Mouse (Mus musculus) small intestine, adult 2 months (tissue): ENCODE measurements around the gene Slc4a8. TPM values are rescaled to one million over a fixed set of nuclear protein-coding genes. Genes with fewer than 3 reads are reported as not detected.
"Not testable (repeated sequence)": the region's sequence is repeated elsewhere in the genome, so short reads cannot be mapped to it uniquely, and the experiment has no call there.

Experiments
- H3K27ac ChIP-seq: fragments of 200-500 bp; 2 replicates; pipeline ENCODE4 v1.5.1; 2012; ENCODE audit warnings: low read depth, low read length, control low read depth, inconsistent platforms; ENCODE audit not compliant: insufficient read depth
- H3K27me3 ChIP-seq: fragments of 200-500 bp; 2 replicates; pipeline ENCODE4 v1.6.1; 2012; ENCODE audit warnings: mild to moderate bottlenecking, moderate library complexity, low read length, inconsistent platforms; ENCODE audit not compliant: control insufficient read depth, insufficient read depth
- H3K36me3 ChIP-seq: fragments of 200-500 bp; 2 replicates; pipeline ENCODE4 v1.6.1; 2012; ENCODE audit warnings: mild to moderate bottlenecking, low read length, control low read depth, inconsistent platforms; ENCODE audit not compliant: control insufficient read depth, insufficient read depth
- H3K4me1 ChIP-seq: fragments of 200-500 bp; 2 replicates; pipeline ENCODE4 v1.6.1; 2012; ENCODE audit warnings: low read length, inconsistent platforms, mixed read lengths; ENCODE audit not compliant: control insufficient read depth, insufficient read depth, insufficient read length
- H3K4me3 ChIP-seq: fragments of 200-500 bp; 2 replicates; pipeline ENCODE4 v1.5.1; 2012; ENCODE audit warnings: low read depth, mild to moderate bottlenecking, control low read depth, inconsistent platforms, low read length, moderate library complexity
- CTCF ChIP-seq: fragments of 200-500 bp; IDR thresholded peaks from 2 replicates; pipeline ENCODE4 v1.5.1; 2012; ENCODE audit warnings: low read depth, mild to moderate bottlenecking, control low read depth, inconsistent platforms, low read length, moderate library complexity, mixed read lengths; ENCODE audit not compliant: insufficient replicate concordance, insufficient read length; ENCODE audit errors: extremely low read depth
- POLR2A ChIP-seq: fragments of 200-500 bp; IDR thresholded peaks from 2 replicates; pipeline ENCODE4 v1.6.1; 2012; ENCODE audit warnings: low read depth, mild to moderate bottlenecking, control low read depth, inconsistent platforms, low read length, moderate library complexity
- WGBS: fragments of 180-500 bp; shearing (Covaris S2); methylation state at CpG from one replicate; pipeline ENCODE4 v1.1.7; 2018; 5-methylcytosine and 5-hydroxymethylcytosine counted together
- polyA plus RNA-seq: library from polyadenylated mRNA; depleted of rRNA; stranded (reverse); fragments of >200 nt; gene quantifications from 2 replicates; pipeline ENCODE4 v1.2.3, GENCODE M21; 2012

The Slc4a8 gene
- polyA plus RNA-seq, 1 experiment: 0.98 TPM

DNA sequence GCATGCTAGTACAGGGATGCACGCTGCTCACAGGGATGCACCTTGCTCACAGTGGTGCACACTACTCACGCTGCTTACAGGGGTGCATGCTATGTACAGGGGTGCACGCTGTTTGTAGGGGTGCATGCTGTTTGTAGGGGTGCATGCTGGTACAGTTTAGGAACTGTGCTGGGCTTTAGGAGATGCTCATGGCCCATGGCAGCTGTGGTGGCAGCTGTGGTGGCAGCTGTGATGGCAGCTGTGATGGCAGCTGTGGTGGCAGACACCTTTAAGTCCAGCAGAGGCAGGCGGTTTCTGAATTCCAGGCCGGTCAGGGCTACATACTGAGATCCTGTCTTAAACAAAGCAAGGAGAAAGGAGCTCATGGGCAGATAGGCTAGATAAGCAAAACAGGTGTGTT lies 8.8 kb downstream of the Slc4a8 start:
- 96% methylated on average over 5 of the region's 5 CpGs for WGBS
- no peaks in the 10 kb centered on the region for H3K4me1 ChIP-seq
- no peak overlapping the region for H3K27ac ChIP-seq
- H3K36me3 ChIP-seq: no peaks in the 10 kb centered on the region
- no peak overlapping the region for H3K4me3 ChIP-seq
- TF ChIP-seq CTCF (no peak), POLR2A (no peak)
- peaks cover 33% of the 10 kb centered on the region for H3K27me3 ChIP-seq

DNA sequence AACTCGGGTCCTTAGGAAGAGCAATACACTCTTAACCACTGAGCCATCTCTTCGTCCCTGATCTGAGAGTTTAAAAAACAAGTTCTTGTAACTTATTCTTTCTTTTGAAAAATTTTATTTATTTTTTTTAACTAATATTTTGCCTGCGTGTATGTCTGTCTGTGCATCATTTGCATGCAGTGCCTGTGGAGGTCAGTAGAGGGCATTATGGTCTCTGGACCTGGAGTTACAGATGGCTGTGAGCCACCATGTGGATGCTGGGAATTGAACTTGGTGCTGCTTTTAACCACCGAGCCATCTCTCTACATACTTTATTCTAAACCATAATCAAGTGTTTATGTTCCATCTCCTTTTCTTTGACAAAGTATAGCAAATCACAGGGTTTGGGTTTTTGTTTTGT lies 11.1 kb downstream of the Slc4a8 start:
- Histone ChIP-seq H3K36me3 (no peaks in the 10 kb centered on the region), H3K4me1 (no peaks in the 10 kb centered on the region), H3K4me3 (no peak overlapping the region), H3K27ac (no peak overlapping the region), H3K27me3 (peaks cover 15% of the 10 kb centered on the region; the same call in 1 of the 2 replicates)
- 86% methylated on average over 4 of the region's 4 CpGs for WGBS
- TF ChIP-seq CTCF (no peak), POLR2A (no peak)

DNA sequence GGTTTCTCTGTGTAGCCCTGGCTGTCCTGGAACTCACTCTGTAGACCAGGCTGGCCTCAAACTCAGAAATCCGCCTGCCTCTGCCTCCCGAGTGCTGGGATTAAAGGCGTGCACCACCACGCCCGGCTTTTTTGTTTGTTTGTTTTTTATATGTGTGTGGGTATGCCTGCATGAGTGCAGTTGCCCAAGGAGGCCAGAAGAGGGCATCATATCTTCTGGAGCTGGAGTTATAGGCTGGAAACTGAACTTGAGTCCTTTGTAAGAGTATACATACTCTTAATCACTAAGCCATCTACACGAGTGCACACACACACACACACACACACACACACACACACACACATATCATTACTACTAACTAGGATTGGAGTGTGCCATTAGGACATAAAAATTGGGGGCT lies 12.3 kb downstream of the Slc4a8 start:
- H3K27ac ChIP-seq, H3K4me1 ChIP-seq, H3K36me3 ChIP-seq, H3K4me3 ChIP-seq: not testable (repeated sequence)
- WGBS: 89% methylated on average over 6 of the region's 6 CpGs
- H3K27me3 ChIP-seq: peaks cover 19% of the 10 kb centered on the region; the same call in 1 of the 2 replicates

DNA sequence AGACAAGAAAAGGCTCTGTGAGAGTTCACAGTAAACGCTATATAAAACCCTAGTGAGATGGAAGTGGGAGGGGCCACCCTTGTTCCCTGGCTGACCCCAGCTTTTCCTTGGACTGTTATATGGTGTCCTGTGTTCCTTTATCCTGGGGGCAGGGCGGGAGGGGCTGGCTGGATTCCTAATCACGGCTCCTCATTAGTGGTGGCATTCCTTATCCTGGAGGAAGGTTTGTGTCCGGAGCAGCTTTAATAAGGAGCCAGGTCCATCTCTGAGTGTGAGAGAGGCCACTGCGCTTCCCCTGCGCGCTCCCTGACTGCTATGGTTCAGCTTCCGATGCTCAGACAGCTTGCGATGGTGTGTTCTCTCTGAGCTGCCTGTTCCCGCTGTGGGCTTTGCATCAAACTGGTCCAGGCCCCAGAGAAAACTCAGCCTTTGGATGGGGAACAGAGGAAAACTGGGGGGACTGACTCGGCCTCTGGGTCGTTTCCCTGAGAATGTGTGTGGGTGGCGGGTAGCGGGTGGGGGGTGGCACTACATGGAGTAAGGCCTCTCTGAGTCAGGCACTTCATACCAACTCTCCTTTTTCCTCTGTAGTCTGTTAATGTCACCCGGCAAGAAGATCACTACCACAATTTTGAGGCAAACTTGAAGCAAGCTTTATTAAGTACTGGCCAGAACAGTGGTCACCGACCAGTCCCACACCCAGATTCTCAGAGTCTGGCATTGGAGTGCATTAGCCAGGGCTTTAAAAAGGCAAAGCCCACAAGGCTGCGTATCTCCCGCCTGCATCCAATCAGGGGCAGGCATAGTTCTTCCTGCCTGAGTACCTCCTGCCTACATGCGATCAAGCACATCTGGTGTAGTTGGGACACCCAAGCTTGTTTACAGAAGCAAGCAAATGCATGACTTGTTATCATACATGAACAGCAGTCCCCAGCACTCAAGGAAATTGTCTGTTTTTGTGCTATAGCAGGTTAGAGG lies 13.9 kb downstream of the Slc4a8 start:
- TF ChIP-seq POLR2A (no peak), CTCF (no peak)
- Histone ChIP-seq H3K27me3 (peaks cover 19% of the 10 kb centered on the region; the same call in 1 of the 2 replicates), H3K36me3 (no peaks in the 10 kb centered on the region), H3K4me1 (no peaks in the 10 kb centered on the region), H3K4me3 (no peak overlapping the region), H3K27ac (no peak overlapping the region)
- WGBS: 66% methylated on average over 19 of the region's 19 CpGs

DNA sequence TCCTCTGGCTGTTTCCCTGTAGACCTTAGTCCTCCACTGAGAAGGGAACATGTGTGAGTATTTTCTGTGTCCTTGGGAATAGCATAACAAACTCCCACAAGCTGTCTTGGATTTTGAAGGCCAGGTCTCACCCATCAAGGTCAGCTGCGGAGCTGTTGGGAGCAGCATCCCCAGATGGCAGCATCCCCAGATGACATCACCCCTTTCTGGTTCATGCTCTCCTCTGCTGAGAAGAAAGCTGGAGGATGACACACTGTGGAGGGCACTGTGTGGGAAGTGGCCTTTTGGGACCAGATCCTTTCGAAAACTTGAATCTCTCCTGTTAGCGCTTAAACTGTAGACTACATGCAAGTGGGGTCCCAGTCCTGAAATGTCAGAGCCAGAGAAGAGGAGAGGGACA lies 14.9 kb downstream of the Slc4a8 start:
- Histone ChIP-seq H3K27me3 (peaks cover 22% of the 10 kb centered on the region; the same call in 1 of the 2 replicates), H3K4me1 (no peaks in the 10 kb centered on the region), H3K36me3 (no peaks in the 10 kb centered on the region), H3K4me3 (no peak overlapping the region), H3K27ac (no peak overlapping the region)
- TF ChIP-seq POLR2A: no peak
- no peak for TF ChIP-seq CTCF
- WGBS: 87% methylated on average over 3 of the region's 3 CpGs

DNA sequence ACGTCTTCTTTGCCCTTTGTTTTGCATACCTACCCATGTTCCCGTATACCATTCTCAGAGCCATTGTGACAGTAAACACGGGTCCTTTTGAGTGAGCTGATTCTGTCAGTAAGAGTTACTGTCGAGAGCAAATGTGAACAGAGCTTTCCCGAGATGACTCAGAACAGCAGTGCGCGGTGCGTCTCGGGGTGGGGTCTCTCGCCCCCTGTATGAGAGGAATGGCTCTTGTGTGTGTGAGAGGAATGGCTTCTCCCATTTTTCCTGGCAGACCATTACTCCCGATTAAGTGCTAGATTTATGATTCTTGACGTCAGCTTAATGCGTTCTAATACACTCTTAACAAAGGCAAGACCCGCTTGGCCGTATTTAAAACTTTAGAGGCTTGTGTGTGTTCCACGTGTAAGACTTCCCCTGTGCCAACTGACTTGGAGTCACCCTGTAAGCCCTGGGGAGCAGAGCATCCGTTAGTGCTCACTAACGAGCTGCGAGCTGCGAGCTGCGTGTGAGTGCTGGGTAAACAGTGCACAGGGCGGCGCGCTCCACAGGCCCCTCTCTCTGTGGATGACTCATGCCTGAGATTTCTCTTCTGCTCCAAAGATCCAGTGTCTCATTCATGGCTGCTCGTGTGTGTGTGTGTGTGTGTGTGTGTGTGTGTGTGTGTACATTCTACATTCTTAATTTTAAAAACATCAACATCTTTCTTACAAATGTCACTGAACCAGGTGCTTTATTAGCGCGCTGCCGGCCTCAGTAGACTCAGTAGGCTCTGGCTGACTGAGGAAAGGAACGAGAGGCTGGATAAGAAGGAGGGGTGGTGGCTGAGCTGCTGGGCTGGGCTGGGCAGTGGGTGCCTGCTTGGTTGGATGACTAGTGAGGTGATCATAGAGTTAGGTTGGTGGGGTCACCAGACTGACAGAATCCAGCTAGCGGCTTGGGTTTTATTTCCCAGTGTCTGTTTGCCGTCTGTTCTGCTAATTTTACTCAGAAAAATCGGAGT lies 15.8 kb downstream of the Slc4a8 start:
- no peak overlapping the region for H3K27ac ChIP-seq
- no peaks in the 10 kb centered on the region for H3K36me3 ChIP-seq
- H3K27me3 ChIP-seq: peaks cover 21% of the 10 kb centered on the region; the same call in 1 of the 2 replicates
- no peak overlapping the region for H3K4me3 ChIP-seq
- TF ChIP-seq CTCF (no peak), POLR2A (no peak)
- no peaks in the 10 kb centered on the region for H3K4me1 ChIP-seq
- 33% methylated on average over 32 of the region's 32 CpGs for WGBS
